Mouse (Mus musculus) heart, adult 2 months (tissue): ENCODE measurements around the gene Plekhm3.

Source experiments
- CTCF ChIP-seq: fragments of 200-600 bp; IDR thresholded peaks from 2 replicates; pipeline ENCODE4 v1.8.1; 2022; ENCODE audit warnings: antibody characterized with exemption, mild to moderate bottlenecking, moderate library complexity
- POLR2A ChIP-seq: fragments of 200-500 bp; IDR thresholded peaks from 2 replicates; pipeline ENCODE4 v1.6.1; 2011; ENCODE audit warnings: mild to moderate bottlenecking, low read depth, low read length, control low read depth; ENCODE audit not compliant: insufficient read depth

DNA sequence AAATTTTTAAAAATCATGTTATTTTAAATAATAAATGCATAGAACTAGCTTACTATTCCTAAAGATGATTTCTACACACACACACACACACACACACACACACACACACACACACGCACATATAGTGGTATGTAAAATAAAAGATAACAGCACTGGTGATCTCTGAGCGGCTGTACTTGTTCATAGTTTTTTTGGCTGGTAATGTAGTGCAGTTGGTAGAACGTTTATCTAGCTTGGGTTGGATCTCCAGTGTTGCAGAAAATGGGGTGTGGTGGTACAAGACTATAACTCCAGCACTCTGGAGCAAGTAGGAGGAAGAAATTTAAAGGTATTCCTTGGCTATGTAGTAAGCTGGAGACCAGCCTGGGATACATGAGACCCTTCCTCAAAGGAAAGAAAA, 26.6 kb upstream of the Plekhm3 start:
- TF ChIP-seq CTCF (no peak), POLR2A (no peak)
